Mouse (Mus musculus) erythroblast, embryonic 14.5 days (primary cell): ENCODE results near the gene Fry.

Experiments
- GATA1 ChIP-seq: IDR thresholded peaks from 2 replicates; pipeline ENCODE4 v1.6.1; 2012; ENCODE audit warnings: low read length, inconsistent platforms, mixed read lengths
- TAL1 ChIP-seq: IDR thresholded peaks from 3 replicates; pipeline ENCODE4 v1.6.1; 2012; ENCODE audit warnings: low read length, inconsistent platforms, mixed read lengths

GRCm38 (mm10) chr5:150291216-150291615 is 172.8 kb downstream of the Fry start:
- TF ChIP-seq GATA1 (no peak), TAL1 (no peak)
